Mouse (Mus musculus) right cerebral cortex, adult 2 months (tissue): ENCODE data around the gene Dmxl2.

Experiments used
- DNase-seq, 2 experiments: peaks; one replicate each; pipeline ENCODE4 v3.0.0; 2021 to 2022; ENCODE audit warnings: low spot score in 2 of 2

The Dmxl2 gene

GRCm38 (mm10) chr9:54316363-54316762 is 185.1 kb downstream of the Dmxl2 start:
- no peak for DNase-seq
